Mouse (Mus musculus) left cerebral cortex, postnatal 10 days (tissue): Measurements from ENCODE around the gene Edc3. TPM values are rescaled to one million over a fixed set of nuclear protein-coding genes. Genes with fewer than 3 reads are reported as not detected.

Source experiments
- DNase-seq, 2 experiments: peaks; one replicate each; pipeline ENCODE4 v3.0.0; 2021 to 2022; ENCODE audit warnings: low spot score in 2 of 2, mixed read lengths in 1 of 2; ENCODE audit errors: extremely low spot score in 1 of 2
- intact Hi-C: fragments of 180-260 bp; cut with DNase I; formaldehyde crosslinking; loops from one replicate; pipeline ENCODE4 v1.15.1; 2025
- total RNA-seq, 2 experiments: library from RNA; stranded (reverse); gene quantifications; 2 replicates each; pipeline ENCODE4 v1.2.3; 2021

The Edc3 gene
- total RNA-seq, 2 experiments from 2014 or later: 15.2 to 17.6 TPM

DNA sequence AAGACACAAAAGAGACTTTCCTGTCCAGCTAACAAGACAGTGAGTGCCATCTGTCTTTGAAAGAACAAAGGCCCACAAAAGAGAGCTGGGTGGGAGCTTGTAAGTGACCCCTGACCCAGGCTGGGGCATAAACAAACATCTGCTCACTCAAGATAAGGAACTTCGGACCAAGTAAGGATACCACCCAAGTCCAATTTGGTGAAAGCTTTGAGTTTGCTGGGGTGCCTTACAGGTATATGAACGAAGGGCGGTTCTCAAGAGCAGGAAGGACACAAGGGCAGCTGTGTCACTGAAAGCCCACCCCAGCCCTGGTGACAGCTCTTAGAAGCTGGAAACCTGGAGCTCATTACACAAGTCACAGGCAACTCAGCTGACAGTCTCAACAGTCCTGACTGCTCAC is 65.4 kb downstream of the Edc3 start:
- intact Hi-C loops: no loop called here
- no peak for DNase-seq

DNA sequence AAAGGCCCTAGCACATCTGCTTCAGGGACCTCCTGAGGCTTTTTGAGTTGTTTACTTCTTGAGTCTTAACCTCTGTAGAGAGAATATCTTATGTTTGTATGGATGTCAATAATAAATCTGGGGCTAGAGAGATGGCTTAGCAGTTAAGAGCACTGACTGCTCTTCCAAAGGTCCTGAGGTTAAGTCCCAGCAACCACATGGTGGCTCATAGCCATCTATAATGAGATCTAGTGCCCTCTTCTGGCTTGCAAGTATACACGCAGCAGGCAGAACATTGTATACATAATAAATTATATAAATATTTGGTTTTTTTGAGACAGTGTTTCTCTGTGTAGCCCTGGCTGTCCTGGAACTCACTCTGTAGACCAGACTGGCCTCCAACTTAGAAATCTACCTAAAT is 65.8 kb downstream of the Edc3 start:
- no peak for DNase-seq
- intact Hi-C loops: no loop called here

DNA sequence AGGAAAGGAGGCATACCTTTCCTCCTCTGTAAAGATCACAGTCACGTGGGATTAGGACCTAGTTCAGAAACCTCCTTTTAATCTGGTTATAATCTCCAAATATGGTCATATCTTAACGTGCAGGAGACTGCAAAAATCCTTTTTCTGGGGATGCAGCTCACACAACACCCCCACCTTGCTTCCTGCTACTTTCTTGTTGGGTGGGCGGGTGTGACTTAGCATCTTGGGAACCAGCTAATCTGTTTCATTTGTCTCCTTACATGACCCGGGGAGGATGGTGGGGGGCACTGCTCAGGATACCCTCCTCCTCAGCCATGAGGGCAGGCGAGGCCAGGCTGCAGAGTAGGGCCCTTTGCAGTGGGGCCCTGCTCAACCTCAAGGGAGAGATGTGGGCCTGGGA is 66.7 kb downstream of the Edc3 start:
- DNase-seq: peak; percentile 40 to 65

DNA sequence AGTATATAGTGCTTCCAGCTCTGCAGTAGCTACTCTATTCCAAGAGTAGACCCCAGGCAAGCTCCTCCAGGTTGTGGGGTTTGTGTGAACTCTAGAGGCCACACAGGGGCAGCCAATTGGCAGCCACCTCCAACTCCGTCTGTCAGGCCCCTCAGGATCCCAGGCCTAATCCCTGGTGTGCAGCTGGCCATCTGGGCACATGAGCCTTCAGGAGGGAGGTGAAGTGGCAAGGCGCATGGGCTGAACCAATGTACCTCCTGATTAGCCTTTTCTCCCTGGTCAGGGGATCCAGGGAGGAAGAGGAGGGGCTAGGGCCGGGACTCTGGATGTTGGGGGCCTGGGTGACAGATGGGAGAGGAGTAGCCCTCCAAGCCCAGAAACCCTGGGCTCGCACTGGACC is 67.4 kb downstream of the Edc3 start:
- intact Hi-C loops: loop anchor here (5.0 kb wide), 1 partner anchor 127 kb away; no protein-coding TSS in a partner anchor

More for the DNA sequence above, 66.7 kb downstream of the Edc3 start:
- intact Hi-C loops: loop anchor here (5.0 kb wide), 1 partner anchor 127 kb away; no protein-coding TSS in a partner anchor

DNA sequence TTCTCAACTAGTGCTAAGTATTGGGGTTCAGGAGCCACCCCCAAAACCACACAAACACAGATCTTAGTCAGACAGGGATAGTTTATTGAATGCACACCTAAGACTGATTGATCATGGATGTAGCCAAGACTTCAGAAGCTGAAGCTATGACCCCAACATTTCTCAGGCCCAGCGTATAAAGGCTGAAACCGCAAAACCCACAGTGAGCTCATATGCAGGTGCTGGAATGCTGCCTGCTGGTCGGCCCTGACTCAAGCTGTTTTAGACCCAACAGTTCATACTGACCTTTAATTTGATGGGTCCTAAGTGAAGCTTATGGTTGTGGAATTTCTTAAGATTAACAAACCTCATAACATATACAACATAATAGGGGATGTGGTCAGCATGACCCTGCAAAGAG is 74.3 kb downstream of the Edc3 start:
- intact Hi-C loops: no loop called here
- no peak for DNase-seq

More for the DNA sequence above, 67.4 kb downstream of the Edc3 start:
- DNase-seq: no peak

DNA sequence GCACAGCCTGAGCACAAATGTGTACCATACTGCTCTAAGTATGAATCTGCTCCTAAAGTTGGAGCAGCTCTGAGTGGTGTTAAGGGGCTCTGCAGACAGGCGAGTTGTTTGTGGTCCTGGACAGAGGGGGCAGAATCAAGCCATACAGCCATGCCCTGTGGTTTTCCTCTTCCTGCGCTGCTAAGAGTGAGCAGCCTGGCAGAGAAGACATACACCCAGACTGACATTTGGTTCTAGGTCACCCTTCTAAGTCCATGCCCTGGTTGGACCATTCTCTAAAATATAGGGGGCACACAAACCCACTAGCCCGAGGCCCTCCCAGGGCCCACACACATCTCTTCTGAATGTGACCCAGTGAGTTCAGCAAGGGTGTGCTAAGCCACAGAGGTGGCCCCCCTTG is 81.4 kb downstream of the Edc3 start:
- no peak for DNase-seq
- intact Hi-C loops: no loop called here

DNA sequence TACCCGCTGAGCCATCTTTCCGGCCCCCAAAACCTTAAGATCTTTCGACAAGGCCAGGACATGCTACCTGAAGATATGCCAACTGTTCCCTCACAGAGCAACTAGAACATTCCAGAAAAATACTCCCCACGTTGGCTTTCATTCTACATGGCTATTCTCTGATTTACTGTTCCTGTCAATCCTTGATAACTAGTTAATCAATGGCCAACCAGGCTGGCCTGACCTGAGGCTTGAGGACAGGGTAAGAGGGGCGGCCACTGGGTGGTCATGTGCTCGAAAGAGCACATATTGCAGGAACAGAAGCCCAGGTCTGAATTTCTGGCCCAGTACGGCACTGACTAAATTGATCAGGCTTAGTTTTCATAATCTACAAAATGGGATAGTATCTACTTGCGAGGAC is 89.1 kb downstream of the Edc3 start:
- no peak for DNase-seq
- intact Hi-C loops: no loop called here

DNA sequence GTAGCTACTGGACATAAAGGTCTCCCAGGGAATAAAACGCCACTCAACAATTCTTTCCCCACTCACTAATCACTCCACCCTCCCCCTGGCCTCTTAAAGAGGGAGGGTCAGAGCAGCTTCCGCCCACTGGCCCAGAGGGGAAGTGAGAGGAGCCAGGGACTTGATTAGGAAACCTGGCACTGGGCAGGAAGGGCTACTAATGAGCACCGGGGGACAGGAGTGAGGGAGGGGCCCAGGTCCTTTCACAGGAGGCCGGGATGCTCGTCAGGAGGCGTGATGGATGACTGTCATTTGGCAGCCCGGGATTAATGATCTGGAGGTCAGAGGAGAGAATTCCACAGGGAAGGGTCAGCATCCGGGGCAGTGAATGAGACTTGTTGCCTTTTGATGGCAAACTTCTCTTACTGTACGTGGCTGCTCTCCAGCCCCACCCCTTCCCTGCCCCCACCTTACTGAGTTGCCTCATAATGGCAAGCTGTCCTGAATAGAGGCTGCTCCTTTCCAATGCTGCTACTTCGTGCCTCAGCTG is 90.4 kb downstream of the Edc3 start:
- peak in 1 of 2 experiments; percentile 47 for DNase-seq
- intact Hi-C loops: no loop called here

DNA sequence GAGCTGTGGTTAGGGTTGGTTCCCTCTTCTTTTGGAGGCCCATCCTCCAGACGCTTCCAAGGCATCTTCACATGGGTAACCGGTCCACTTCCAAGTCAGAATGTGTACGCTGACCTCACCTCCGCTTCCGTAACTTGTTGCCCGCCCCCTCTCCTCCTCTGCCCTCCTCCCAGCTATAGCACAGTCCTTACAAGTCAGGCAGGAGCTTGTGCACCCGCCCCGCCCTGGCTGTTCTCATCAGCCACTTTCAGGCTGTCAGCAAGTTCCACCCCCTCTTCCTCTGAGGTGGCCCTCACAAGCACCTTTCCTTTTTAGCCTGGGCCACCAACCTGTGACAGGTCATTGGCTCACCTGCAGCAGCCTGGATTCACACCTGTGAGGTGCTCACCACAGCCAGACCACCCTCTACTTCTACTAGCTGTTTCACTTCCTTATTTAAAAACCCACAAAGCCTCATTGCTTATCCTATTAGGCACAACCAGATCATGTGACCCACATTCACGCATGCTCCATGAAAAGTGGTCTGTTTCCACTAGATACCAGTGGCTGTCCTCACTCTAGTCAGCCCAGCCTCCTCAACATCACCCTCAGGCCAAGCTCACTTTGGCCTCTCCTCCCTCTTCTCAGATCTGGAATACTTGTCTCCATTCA is 92.1 kb downstream of the Edc3 start:
- no peak for DNase-seq
- intact Hi-C loops: no loop called here

Other genes with a start within 250 kb of the Edc3 start
- gene Scamp5, start 240.5 kb upstream of the Edc3 start, total RNA-seq: 100 to 1,000 TPM; 387 to 389 TPM
- 10 to 100 TPM; 14.1 to 14.8 TPM for gene Rpp25, start 204.5 kb upstream of the Edc3 start, total RNA-seq
- 100 to 1,000 TPM; 501 to 523 TPM for gene Cox5a, start 187.3 kb upstream of the Edc3 start, total RNA-seq
- gene Fam219b, start 171.0 kb upstream of the Edc3 start, total RNA-seq: 10 to 100 TPM; 21.5 to 24.7 TPM
- 10 to 100 TPM; 79.5 to 81.1 TPM for gene Mpi, start 155.8 kb upstream of the Edc3 start, total RNA-seq
- gene Scamp2, start 147.6 kb upstream of the Edc3 start, total RNA-seq: 10 to 100 TPM; 25.7 to 29.9 TPM
- 10 to 100 TPM; 33.5 to 38.8 TPM for gene Ulk3, start 119.1 kb upstream of the Edc3 start, total RNA-seq
- 10 to 100 TPM; 15.6 to 17.8 TPM for gene Cplx3, start 102.3 kb upstream of the Edc3 start, total RNA-seq
- gene Lman1l, start 87.8 kb upstream of the Edc3 start, total RNA-seq: not detected
- gene Csk, start 54.9 kb upstream of the Edc3 start, total RNA-seq: 10 to 100 TPM; 64.6 to 66.3 TPM
- gene Cyp1a2, start 24.8 kb upstream of the Edc3 start, total RNA-seq: not detected
- under 1 TPM; 0.41 to 0.43 TPM for gene Cyp1a1, start 20.6 kb upstream of the Edc3 start, total RNA-seq
- 10 to 100 TPM; 69.6 to 88.0 TPM for gene Clk3, start 57.3 kb downstream of the Edc3 start, total RNA-seq
- gene Arid3b, start 128.3 kb downstream of the Edc3 start, total RNA-seq: 1 to 10 TPM; 7.7 to 9.3 TPM
- gene Ubl7, start 202.4 kb downstream of the Edc3 start, total RNA-seq: 100 to 1,000 TPM in 1 of 2 experiments, 10 to 100 TPM in 1; 98.2 to 107 TPM
- gene Sema7a, start 231.6 kb downstream of the Edc3 start, total RNA-seq: 100 to 1,000 TPM; 127 to 132 TPM